Mouse (Mus musculus): ENCODE results near the gene Mdn1.

Gene Mdn1

GRCm38 (mm10) chr4:32787110-32787509 lies 130.2 kb downstream of the Mdn1 start:
- DNase-seq (ENCODE audit: low spot score): no peak

DNA sequence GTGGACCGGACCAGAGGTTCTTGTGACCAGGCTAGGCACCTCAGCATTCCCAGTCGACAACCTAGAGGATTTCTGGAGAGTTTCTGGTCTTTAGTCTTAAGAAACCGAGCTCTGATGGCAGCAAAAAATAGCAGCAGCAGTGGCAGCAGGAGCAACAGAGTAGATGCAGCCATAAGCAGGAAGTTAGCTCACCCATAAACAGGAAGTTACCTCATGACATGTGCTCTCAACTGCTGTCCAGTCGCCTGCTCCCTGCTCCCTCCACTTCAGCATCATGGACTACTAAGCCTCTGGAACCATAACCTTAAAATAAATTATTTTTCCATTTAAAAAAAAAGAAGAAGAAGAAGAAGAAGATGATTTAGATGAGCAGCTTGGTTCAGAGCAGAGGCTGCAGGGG lies 132.1 kb downstream of the Mdn1 start:
- no peak for DNase-seq (ENCODE audit: low spot score)

DNA sequence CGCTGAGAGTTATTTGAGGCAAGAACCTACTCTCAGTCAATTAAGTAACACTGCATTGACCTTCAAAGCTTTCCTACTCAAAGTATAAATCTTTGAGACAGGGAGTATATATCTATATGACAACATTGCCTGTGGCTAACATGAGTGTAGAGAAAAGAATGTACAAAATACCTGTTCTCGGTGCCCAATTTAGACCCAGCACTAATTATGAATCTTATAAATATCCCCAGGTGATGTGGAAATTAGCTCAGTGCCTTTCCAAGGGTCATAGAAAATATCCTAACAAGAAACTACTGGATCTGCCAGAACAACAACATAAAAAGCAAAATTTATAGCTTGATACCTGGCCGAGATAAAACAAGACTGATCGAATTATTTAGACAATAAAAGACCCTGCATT lies 142.1 kb downstream of the Mdn1 start:
- no peak for DNase-seq (ENCODE audit: low spot score)

- DNase-seq (ENCODE audit: low spot score): peak; percentile 81
Measured at GRCm38 (mm10) chr4:32799966-32800576, 143.2 kb downstream of the Mdn1 start, which contains the start of gene Lyrm2. Lyrm2 (plus strand) TSS chr4:32800253.

- DNase-seq (ENCODE audit: low spot score): peak; percentile 47
Measured at GRCm38 (mm10) chr4:32800577-32801170, 143.8 kb downstream of the Mdn1 start.

DNA sequence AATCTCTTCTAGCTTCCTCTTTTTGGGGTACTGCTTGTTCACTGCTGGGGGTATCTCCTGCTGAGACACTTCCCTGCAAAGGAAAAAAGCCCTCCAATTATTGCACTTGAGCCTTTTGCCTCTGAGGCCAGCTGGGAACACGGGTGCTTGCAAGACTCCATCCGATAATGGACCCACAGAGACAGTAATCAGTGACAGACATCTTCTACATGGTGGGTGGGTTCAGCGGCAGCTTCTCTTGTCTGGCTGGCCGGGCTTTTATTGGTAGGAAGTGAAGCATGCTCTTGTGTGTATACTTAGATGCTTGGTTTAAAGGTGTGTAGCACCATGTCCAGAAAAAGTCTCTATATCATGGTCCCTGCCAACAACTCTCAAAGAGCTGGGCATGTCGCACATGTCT lies 160.6 kb downstream of the Mdn1 start:
- no peak for DNase-seq (ENCODE audit: low spot score)

DNA sequence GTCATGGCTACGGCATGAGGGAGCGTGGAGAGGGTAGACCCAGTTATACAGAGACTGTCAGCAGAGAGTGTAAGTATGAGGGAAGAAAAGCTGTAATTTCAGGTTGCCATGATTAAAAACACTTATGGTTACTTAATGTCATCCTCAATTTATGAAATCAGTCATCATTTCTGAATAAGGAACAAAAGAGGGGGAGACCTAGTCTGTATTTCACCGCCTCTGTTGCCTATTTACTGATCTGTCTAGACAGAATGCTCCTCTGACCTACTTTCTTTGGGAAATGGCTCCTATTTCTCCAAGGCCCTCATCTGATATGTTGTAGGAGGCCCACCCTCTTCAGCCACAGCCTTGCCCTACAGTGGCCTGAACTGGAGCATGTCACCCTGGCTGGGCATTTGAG lies 163.8 kb downstream of the Mdn1 start:
- peak; percentile 53 for DNase-seq (ENCODE audit: low spot score)

DNA sequence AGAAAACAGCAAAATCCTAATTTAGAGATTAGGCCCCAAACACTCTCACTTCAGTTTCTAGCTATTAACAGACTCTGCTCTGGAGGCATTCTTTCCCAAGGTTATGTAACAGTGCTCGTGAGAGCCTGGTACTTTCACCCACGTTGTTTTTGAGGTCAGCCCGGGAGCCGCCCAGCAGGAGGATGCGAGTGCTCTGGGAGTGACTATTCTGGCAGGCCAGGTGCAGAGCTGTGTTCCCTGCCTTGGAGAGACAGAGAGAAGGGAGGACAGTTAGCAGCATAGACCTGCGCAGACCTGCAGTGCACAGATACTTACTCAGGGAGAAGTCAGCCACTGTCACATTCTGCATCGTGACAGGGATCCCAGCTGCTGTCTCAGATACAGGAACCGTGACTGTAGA lies 167.3 kb downstream of the Mdn1 start:
- DNase-seq (ENCODE audit: low spot score): no peak

All from retina, embryonic 14.5 days (tissue).